Mouse (Mus musculus): ENCODE data around the gene Ankrd24. TPM values are rescaled to one million over a fixed set of nuclear protein-coding genes. Genes with fewer than 3 reads are reported as not detected.

The Ankrd24 gene
- polyA plus RNA-seq, 1 experiment from 2014 or later: 7.3 TPM

DNA sequence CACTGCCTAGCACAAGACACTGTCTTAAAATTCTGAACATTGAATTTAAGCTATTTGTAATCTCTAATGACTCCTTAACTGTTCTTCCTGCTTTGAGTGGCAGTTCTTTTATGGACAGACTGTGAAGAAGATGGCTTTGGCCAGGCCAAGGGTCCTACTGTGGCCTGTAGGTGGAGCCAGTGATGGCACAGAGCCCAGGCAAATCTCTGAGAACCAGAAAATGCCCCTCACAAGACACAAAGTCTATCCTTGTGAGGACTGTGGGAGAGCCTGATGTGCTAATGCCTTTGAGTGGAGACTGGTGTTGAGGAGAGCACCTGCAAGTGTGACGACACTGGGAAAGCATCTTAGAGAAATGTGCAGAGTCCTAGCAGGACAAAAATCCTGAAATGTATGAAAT lies 20.0 kb upstream of the Ankrd24 start:
- DNase-seq (ENCODE audit: low spot score): no peak
- no peaks in the 10 kb centered on the region; the same call in 1 of the 2 replicates for H3K27me3 ChIP-seq (replicated peaks; ENCODE audit: low read depth, poor library complexity, severe bottlenecking)
- WGBS: 92% methylated on average over 1 of the region's 1 CpGs
- no peak overlapping the region for H3K4me3 ChIP-seq
- peaks cover 24% of the 10 kb centered on the region for H3K4me1 ChIP-seq
- H3K9me3 ChIP-seq: no peaks in the 10 kb centered on the region
- peaks cover 9% of the 10 kb centered on the region; the same call in 1 of the 2 replicates for H3K36me3 ChIP-seq (replicated peaks)
- H3K27ac ChIP-seq (replicated peaks): no peak overlapping the region

DNA sequence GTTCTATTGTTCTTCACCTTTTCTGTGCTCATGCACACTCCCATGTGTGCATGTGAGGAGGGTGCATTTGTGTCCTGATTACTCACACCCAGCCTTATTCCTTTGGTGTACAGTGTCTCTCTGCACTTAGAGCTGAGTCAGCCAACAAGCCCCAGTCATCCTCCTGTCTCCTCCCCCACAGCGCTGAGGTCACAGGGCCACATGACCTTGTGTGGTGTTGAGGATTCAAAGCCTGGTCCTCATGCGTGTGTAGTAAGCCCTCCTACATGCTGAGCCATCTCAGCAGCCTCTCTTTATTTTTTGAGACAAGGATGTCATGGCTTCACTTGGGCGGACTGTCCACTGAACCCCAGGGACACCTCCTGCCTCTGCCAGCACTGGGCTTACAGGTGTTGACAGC lies 15.6 kb upstream of the Ankrd24 start:
- no peak overlapping the region for H3K27ac ChIP-seq (replicated peaks)
- peaks cover 9% of the 10 kb centered on the region; the same call in 1 of the 2 replicates for H3K36me3 ChIP-seq (replicated peaks)
- WGBS: 69% methylated on average over 3 of the region's 3 CpGs
- peaks cover 17% of the 10 kb centered on the region for H3K4me1 ChIP-seq
- no peaks in the 10 kb centered on the region for H3K9me3 ChIP-seq
- H3K27me3 ChIP-seq (replicated peaks; ENCODE audit: low read depth, poor library complexity, severe bottlenecking): no peaks in the 10 kb centered on the region
- DNase-seq (ENCODE audit: low spot score): no peak
- no peak overlapping the region for H3K4me3 ChIP-seq

DNA sequence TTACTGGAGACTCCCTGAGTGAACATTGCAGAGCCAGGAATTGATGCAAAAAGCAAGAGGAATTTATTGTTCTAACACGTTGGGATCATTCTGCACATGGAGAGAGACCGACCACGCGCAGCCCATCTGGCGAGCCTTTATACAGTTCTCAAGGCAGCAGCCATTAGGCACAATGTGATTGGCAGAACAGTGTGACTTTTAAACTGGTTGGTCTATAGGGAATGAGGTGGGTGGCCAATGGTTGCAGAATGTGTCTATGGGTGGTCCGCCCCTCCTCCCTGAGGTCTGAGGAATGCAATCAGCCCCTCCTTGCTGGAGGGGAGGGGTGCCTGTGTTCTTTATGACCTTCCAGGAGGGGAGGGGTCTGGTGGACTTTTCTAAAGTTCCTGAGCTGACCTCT lies 12.9 kb upstream of the Ankrd24 start:
- Histone ChIP-seq H3K4me3 (no peak overlapping the region), H3K36me3 (replicated peaks) (peaks cover under 1% of the 10 kb centered on the region), H3K27ac (replicated peaks) (peak overlapping the region; percentile 44; the same call in 1 of the 2 replicates), H3K27me3 (replicated peaks; ENCODE audit: low read depth, poor library complexity, severe bottlenecking) (no peaks in the 10 kb centered on the region), H3K9me3 (no peaks in the 10 kb centered on the region), H3K4me1 (peaks cover 17% of the 10 kb centered on the region)
- peak; percentile 45 for DNase-seq (ENCODE audit: low spot score)
- WGBS: 69% methylated on average over 6 of the region's 6 CpGs

DNA sequence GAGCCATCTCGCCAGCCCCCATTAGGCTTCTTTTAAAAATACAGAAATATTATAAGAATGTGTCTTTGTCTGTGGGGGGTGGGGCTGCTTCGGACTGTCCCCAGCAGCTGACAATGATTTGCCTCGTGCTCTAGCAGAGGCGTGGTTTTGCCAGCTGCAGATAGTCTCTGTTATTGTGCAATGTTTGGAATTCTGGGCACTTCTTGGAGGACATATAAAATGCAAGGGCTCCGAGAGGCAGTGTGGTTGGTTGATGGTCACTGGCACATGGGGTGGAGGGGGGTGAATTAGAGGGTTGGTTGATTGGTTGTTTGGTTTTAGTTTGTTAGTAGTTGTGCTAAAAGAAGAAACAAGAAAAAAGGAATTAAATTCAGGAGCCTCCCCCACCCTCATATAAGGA lies 8.4 kb upstream of the Ankrd24 start:
- Histone ChIP-seq H3K27me3 (replicated peaks; ENCODE audit: low read depth, poor library complexity, severe bottlenecking) (no peaks in the 10 kb centered on the region), H3K4me1 (peaks cover 13% of the 10 kb centered on the region), H3K27ac (replicated peaks) (no peak overlapping the region), H3K36me3 (replicated peaks) (peaks cover 45% of the 10 kb centered on the region), H3K9me3 (no peaks in the 10 kb centered on the region), H3K4me3 (no peak overlapping the region)
- DNase-seq (ENCODE audit: low spot score): peak; percentile 9
- 86% methylated on average over 5 of the region's 5 CpGs for WGBS

GRCm38 (mm10) chr10:81620786-81621185 lies 7.6 kb upstream of the Ankrd24 start:
- Histone ChIP-seq H3K4me3 (no peak overlapping the region), H3K36me3 (replicated peaks) (peaks cover 53% of the 10 kb centered on the region), H3K9me3 (no peaks in the 10 kb centered on the region), H3K27me3 (replicated peaks; ENCODE audit: low read depth, poor library complexity, severe bottlenecking) (no peaks in the 10 kb centered on the region), H3K4me1 (peaks cover 5% of the 10 kb centered on the region), H3K27ac (replicated peaks) (no peak overlapping the region)
- peak; percentile 9 for DNase-seq (ENCODE audit: low spot score)
- WGBS: 55% methylated on average over 9 of the region's 9 CpGs

DNA sequence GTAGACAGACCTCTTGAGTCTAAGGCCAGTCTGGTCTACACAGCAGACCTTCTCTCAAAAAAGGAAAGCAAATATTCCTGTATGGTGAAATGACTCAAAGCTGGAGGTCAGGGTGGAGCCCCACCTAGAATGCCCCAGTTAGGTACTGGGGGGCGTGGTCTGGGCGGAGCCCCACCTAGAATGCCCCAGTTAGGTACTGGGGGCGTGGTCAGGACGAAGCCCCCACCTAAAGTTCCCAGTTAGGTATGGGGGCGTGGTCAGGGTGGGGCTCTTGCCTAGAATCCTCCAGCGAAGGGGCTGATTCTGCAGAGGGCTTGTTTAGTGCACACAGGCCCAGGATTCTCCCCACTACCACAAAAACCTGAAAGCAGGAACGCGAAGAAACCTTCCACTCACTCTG lies 4.9 kb upstream of the Ankrd24 start:
- WGBS: 61% methylated on average over 8 of the region's 8 CpGs

GRCm38 (mm10) chr10:81626101-81626993 lies 2.0 kb upstream of the Ankrd24 start:
- H3K36me3 ChIP-seq (replicated peaks): peaks cover 51% of the 10 kb centered on the region
- no peak for DNase-seq (ENCODE audit: low spot score)
- H3K4me3 ChIP-seq: peak overlapping the region; percentile 80
- peaks cover 28% of the 10 kb centered on the region for H3K4me1 ChIP-seq
- no peaks in the 10 kb centered on the region for H3K9me3 ChIP-seq
- peak overlapping the region; percentile 91 for H3K27ac ChIP-seq (replicated peaks)
- WGBS: 93% methylated on average over 22 of the region's 22 CpGs
- no peaks in the 10 kb centered on the region; the same call in 1 of the 2 replicates for H3K27me3 ChIP-seq (replicated peaks; ENCODE audit: low read depth, poor library complexity, severe bottlenecking)

More for the DNA sequence above, 4.9 kb upstream of the Ankrd24 start:
- H3K9me3 ChIP-seq: no peaks in the 10 kb centered on the region
- no peaks in the 10 kb centered on the region for H3K27me3 ChIP-seq (replicated peaks; ENCODE audit: low read depth, poor library complexity, severe bottlenecking)
- peaks cover 25% of the 10 kb centered on the region for H3K4me1 ChIP-seq
- DNase-seq (ENCODE audit: low spot score): no peak
- H3K4me3 ChIP-seq: no peak overlapping the region
- H3K36me3 ChIP-seq (replicated peaks): peaks cover 60% of the 10 kb centered on the region
- no peak overlapping the region for H3K27ac ChIP-seq (replicated peaks)

DNA sequence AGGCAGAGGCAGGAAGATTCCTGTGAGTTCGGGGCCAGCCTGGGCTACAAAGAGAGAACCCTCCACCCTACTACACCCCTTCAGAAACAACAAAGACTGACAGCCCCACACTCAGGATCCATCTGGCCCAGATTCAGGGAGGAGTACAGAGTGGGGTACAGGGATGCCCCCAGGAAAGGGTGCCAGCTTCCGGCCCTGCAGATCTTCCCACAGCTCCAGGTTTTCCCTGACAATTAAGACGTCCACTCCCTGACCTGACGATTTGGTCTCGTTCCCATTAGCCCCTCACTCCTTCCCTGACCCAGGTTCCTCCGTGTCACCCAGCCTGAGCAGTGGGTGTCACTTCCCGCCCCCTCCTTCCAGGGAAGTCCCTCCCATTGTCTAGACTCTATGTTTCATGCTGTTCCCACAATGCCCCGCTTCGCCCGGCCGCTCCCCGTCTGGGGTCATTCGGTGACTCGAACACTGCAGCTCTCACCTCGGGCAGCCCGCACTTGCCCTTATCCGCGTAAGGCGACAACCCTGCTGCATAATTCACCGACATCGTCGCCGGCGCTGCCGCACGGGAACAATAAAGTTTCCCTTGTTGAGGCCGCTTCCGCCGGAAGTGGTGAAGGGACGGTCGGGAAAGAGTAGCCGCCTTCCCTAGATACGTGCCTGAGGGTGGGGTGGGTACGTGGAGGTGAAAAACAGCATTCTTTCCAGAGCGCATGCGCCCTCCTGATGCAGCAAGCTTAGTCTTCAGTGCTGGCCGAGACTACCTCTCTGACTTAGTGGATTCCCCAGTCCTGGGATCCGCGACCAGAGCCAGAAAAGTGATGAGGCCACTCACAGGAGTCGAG lies 1.1 kb upstream of the Ankrd24 start, which contains the start of gene Sirt6:
Gene Sirt6 (minus strand): TSS at position 804 of the 842 bp plus-strand sequence.
- Histone ChIP-seq H3K27ac (replicated peaks) (peak within 1 kb of the TSS; percentile 91), H3K4me3 (peak within 1 kb of the TSS; percentile 80), H3K4me1 (peaks cover 28% of the 10 kb centered on the region), H3K27me3 (replicated peaks; ENCODE audit: low read depth, poor library complexity, severe bottlenecking) (no peaks in the 10 kb centered on the region; the same call in 1 of the 2 replicates), H3K36me3 (replicated peaks) (peaks cover 42% of the 10 kb centered on the region), H3K9me3 (no peaks in the 10 kb centered on the region)
- 6% methylated on average over 40 of the region's 40 CpGs for WGBS
- DNase-seq (ENCODE audit: low spot score): peak; percentile 93

- Histone ChIP-seq H3K36me3 (replicated peaks) (peaks cover 36% of the 10 kb centered on the region), H3K4me1 (peaks cover 28% of the 10 kb centered on the region), H3K27me3 (replicated peaks; ENCODE audit: low read depth, poor library complexity, severe bottlenecking) (no peaks in the 10 kb centered on the region; the same call in 1 of the 2 replicates), H3K9me3 (no peaks in the 10 kb centered on the region), H3K27ac (replicated peaks) (peak overlapping the region; percentile 91), H3K4me3 (peak overlapping the region; percentile 80)
- DNase-seq (ENCODE audit: low spot score): no peak
- 62% methylated on average over 7 of the region's 7 CpGs for WGBS
Observed at GRCm38 (mm10) chr10:81627836-81628220, 512 bp upstream of the Ankrd24 start.

DNA sequence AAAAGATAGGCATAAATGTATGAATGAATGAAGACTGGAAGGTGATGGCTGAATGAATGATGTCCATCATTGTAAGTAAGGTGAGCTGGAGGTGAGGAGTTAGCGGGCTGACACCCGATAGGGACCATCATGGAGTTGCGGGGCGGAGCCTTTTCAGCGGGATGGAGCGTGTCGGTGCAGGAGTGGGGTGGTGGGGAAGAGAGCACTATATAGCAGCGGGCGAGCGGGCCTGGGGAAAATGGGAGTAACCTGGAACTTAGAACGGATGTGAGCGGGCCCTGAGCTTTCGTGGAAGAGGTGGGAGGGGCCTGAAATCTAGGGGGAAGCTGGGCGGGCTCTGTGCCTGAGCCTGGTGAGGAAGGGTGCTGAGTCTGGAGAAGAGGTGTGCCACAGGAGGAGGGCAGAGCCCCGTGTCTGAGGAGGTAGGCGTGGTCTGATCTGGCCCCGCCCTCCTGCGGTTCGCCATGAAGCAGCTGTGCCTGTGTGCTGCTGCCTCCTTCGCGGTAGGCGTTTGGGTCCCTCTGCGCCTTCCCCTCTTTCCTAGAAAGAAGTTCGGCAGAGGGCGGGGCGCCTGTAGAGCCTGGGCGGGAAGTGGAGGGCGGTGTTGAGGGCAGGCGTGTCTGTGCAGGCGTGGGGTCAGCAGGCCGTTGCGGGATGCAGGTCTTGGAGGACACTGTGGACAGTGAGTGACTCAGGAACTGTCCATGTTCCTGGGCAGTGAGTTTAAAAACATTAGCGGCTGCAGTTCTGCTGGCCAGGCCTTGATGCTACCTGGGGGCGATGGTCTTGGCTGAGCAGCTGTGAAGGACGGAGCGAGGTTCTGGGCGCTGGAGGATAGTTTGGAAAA lies 5.1 kb downstream of the Ankrd24 start:
- H3K27me3 ChIP-seq (replicated peaks; ENCODE audit: low read depth, poor library complexity, severe bottlenecking): peaks cover 14% of the 10 kb centered on the region
- H3K27ac ChIP-seq (replicated peaks): peak overlapping the region; percentile 78
- WGBS: 2% methylated on average over 37 of the region's 37 CpGs
- H3K4me3 ChIP-seq: peak overlapping the region; percentile 63
- DNase-seq (ENCODE audit: low spot score): peak; percentile 92
- H3K36me3 ChIP-seq (replicated peaks): no peaks in the 10 kb centered on the region
- H3K9me3 ChIP-seq: no peaks in the 10 kb centered on the region
- peaks cover 26% of the 10 kb centered on the region for H3K4me1 ChIP-seq

DNA sequence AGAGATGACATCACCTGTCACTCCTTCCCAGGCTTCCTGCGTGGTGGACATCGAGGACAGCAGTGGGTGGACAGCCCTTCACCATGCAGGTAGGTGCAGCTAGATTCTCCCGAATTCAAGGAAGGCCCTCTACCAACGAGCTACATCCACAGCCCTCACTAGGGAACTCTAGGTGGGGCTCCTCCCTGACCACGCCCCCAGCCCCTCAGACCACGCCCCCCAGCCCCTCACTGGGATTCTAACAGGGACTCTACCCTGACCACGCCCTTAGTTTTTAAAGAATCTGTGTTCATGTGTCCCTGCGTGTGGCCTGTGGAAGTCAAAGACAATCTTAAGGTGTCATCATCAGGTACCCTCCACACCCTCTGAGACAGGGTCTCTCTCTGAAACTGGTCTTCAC lies 8.0 kb downstream of the Ankrd24 start:
- Histone ChIP-seq H3K36me3 (replicated peaks) (no peaks in the 10 kb centered on the region), H3K4me1 (peaks cover 24% of the 10 kb centered on the region), H3K27ac (replicated peaks) (no peak overlapping the region), H3K9me3 (no peaks in the 10 kb centered on the region), H3K4me3 (0 out of 2 replicates have a peak overlapping the region, but pooled peaks have one; percentile 2), H3K27me3 (replicated peaks; ENCODE audit: low read depth, poor library complexity, severe bottlenecking) (peaks cover 14% of the 10 kb centered on the region)
- DNase-seq (ENCODE audit: low spot score): no peak
- WGBS: 19% methylated on average over 8 of the region's 8 CpGs

DNA sequence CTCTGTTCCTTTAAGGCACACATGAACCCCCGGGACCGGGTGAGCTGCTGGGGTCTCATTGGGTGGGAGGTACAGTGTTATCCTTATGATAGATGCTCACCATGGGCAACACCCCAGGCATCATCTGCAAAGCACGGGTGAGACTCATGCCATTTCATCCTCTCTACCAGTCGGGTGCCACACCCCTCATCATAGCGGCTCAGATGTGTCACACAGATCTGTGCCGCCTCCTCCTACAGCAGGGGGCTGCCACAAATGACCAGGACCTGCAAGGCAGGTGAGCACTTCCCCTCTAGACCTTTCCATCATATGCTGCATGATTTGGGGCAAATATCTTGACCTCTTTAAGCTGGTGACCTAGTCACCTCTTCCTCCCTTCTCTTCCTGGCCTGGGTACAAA lies 9.8 kb downstream of the Ankrd24 start:
- no peaks in the 10 kb centered on the region for H3K36me3 ChIP-seq (replicated peaks)
- peaks cover 33% of the 10 kb centered on the region for H3K4me1 ChIP-seq
- WGBS: 74% methylated on average over 6 of the region's 6 CpGs
- no peak overlapping the region for H3K27ac ChIP-seq (replicated peaks)
- no peak overlapping the region for H3K4me3 ChIP-seq
- H3K9me3 ChIP-seq: no peaks in the 10 kb centered on the region
- no peak for DNase-seq (ENCODE audit: low spot score)
- H3K27me3 ChIP-seq (replicated peaks; ENCODE audit: low read depth, poor library complexity, severe bottlenecking): peaks cover 14% of the 10 kb centered on the region

All from embryonic facial prominence, embryonic 10.5 days (tissue).